Mouse (Mus musculus): ENCODE measurements around the gene Znrd1.

Gene Znrd1

DNA sequence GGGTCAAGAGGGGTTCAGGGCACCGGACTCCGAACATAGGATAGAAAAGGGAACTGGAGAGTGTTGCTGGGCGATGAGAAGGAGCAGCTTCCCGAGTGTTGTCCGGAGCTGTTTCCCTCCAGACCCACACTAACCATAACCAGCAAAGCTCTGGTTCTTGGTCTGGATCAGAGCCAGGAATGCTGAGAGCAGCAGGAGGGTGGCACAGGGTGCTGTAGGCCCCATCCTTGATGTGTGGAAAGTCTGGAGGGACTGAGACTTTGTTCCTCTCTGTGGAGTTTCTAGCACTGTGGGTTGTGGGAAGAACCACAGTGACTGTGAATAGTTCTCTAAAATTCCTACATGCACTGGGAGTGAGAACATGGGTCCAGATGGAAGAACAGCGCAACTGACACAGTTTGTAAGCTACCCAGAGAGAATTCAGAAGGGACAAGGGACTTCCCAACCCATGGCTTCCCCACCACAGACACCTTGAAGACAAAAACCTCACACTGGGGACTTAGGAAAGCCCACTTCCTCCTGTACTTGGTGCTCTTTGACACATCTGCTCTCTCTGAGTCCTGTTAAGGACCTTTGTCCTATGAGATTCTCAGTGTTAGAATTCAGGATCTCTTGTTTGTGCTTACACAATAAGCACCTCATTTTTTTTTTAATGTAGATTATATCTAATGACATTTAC, 13.0 kb upstream of the Znrd1 start:
- DNase-seq (ENCODE audit: extremely low spot score, low read depth, low spot score), result no peak

DNA sequence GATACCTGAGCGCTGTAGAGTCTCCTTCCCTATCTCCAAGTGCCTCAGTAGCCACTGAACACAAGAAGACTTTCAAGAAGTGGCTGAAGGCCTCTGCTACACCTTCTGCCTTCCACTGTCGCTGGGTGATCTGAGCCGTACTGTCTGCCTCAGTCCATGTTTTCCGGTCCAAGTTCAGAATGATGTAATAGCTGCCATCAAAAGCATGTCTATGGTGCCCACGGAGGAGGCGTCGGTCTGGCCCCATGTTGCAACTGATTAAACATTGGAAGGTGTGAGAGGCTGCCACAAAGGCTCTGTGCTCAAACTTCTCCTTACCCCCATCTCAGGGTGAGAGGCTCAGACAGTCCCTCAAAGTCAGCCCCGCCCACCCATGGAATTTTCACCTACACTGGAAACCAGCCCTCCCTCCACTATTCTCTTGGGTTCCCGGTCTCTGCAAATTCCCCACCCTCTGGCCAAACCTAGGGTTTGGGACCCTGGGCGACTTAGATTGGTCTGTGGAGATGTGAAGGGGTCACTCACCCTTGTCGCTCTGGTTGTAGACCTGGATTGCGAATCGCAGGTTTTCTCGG, 12.0 kb upstream of the Znrd1 start:
- no peak for DNase-seq (ENCODE audit: extremely low spot score, low read depth, low spot score)

DNA sequence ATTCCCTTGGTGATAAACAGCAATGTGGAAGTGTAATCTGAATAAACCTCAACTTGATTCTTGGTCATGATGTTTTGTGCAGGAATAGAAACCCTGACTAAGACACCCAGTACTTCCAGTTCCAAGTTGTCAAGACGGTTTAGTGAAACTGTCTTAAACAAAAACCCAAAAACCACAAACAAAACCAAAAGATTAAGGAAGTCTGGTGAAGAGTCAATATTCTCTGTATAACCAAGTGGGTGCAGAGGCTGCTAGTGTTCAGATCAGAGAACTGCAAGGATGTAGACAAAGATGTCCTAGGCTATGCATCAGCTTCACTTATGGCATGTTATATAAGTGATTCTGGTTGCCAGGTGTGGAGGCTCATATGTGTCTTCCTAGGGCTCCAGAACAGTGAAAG, 8.5 kb upstream of the Znrd1 start:
- DNase-seq (ENCODE audit: extremely low spot score, low read depth, low spot score), result no peak

DNA sequence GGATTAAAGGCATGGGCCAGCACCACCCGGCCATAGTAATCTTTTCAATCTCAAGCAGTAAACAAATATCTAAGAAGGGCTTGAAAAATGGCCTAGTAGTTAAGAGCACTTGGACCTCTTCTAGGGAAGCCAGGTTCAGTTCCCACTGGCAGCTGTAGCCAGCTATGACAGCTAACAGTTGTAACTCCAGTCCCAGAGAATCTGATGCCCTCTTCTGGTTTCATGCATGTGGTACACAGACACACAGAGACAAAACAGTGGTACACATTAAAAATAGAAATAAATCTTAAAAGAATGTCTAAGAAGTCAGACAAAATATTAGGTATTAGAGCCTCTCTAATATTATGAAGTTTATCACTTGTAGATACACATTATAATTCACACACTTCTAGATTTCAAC, 2.8 kb upstream of the Znrd1 start:
- DNase-seq (ENCODE audit: extremely low spot score, low read depth, low spot score), result no peak

DNA sequence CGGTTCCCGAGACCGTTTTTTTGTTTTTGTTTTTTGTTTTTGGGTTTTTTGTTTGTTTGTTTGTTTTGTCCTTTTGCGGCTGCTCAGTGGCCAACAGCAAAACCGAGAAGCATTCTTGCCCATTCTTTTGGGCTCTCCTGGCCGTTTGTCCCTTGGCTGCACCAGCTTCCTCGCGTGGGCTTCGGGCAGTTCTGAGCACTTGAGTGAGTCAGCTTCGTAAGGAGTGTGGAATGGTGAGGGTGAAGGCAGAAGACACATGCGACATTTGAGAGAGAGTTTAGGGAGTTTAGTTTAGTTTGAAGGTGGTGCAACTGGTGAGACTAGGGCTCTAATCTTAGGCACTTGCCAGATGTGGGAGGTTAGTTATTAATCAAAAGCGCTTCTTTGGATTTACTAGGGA, 525 bp upstream of the Znrd1 start:
- no peak for DNase-seq (ENCODE audit: extremely low spot score, low read depth, low spot score)

DNA sequence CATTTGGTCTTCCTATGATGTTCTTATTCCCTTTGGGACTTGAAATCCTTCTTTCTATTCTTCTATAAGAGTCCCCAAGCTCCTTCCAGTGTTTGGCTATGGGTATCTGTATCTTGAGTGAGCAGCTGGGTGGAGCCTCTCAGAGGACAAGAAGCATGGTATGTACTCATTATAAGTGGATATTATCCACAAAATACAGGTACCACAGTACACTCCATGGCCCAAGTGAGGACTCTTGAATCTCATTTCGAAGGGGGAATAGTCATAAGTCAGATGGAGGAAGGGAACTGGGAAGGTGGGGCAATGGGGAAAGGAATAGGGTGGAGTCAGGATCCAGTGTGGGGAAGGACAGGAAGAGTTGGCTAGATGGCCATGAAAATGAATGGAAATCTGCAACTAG, 5.3 kb downstream of the Znrd1 start:
- DNase-seq (ENCODE audit: extremely low spot score, low read depth, low spot score), result no peak

DNA sequence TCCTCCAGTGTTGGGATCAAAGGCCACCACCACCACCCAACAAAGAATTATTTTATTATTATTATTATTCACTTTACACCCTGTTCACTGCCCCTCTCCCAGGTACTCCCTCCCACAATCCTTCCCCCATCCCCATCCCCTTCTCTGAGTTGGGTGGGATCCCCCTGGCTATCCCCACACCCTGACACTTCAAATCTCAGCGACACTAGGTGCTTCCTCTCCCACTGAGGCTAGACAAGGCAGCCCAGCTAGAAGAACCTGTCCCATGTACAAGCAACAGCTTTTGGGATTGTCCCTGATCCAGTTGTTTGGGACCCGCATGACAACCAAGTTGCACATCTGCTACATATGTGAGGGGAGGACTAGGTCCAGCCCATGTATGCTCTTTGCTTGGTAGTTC, 5.7 kb downstream of the Znrd1 start:
- no peak for DNase-seq (ENCODE audit: extremely low spot score, low read depth, low spot score)

GRCm38 (mm10) chr17:36950981-36951947, 7.1 kb downstream of the Znrd1 start, which contains the start of gene Ppp1r11:
TSS of gene Ppp1r11 (minus strand) at chr17:36951741.
- peak; percentile 96 for DNase-seq (ENCODE audit: extremely low spot score, low read depth, low spot score)

GRCm38 (mm10) chr17:36949265-36949664, 9.1 kb downstream of the Znrd1 start:
- DNase-seq (ENCODE audit: extremely low spot score, low read depth, low spot score), result no peak

DNA sequence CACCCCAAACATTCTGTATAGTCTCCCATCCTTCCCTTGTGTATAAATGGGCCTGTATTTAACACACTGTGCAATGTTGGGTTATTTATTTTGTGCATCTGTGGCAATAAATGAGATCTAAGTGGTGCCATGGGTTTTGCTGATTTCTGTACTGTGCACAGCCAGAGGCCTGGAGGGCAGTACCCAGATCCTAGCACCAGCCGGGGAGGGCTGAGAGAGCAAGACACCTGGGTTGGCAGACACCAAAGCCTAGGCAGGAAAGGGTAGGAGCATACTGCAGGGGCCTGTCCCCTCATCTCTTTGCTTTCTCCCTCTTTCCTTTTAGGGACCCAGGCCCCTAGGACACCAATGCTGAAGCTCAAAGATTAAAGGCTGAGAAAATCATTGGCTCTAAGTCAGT, 10.1 kb downstream of the Znrd1 start:
- no peak for DNase-seq (ENCODE audit: extremely low spot score, low read depth, low spot score)

GRCm38 (mm10) chr17:36947051-36947819, 11.1 kb downstream of the Znrd1 start:
- no peak for DNase-seq (ENCODE audit: extremely low spot score, low read depth, low spot score)

- no peak for DNase-seq (ENCODE audit: extremely low spot score, low read depth, low spot score)
Measured at GRCm38 (mm10) chr17:36944121-36944775, 14.1 kb downstream of the Znrd1 start.

DNA sequence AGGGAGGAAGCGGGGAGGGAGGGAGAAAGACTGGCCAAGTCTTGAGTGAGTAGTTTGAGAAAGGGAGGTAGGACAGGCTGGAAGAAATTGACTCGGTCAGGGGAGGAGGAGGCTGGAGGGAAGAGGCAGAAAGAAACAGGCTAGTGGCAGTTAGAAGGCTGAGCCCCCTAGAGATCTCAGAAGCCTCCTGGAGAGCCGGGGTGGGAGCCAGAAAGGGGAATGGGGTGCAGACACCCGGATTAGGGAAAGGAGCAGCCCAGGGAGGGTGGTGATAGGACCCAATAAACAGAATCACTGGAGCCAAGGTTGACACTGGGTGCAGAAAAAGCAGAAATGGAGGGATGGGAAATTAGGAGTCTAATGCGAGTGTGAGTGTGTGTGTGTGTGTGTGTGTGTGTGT, 14.7 kb downstream of the Znrd1 start:
- no peak for DNase-seq (ENCODE audit: extremely low spot score, low read depth, low spot score)

GRCm38 (mm10) chr17:36942791-36943471, 15.4 kb downstream of the Znrd1 start, which contains the start of gene Rnf39:
TSS of gene Rnf39 (plus strand) at chr17:36942918.
- no peak for DNase-seq (ENCODE audit: extremely low spot score, low read depth, low spot score)

DNA sequence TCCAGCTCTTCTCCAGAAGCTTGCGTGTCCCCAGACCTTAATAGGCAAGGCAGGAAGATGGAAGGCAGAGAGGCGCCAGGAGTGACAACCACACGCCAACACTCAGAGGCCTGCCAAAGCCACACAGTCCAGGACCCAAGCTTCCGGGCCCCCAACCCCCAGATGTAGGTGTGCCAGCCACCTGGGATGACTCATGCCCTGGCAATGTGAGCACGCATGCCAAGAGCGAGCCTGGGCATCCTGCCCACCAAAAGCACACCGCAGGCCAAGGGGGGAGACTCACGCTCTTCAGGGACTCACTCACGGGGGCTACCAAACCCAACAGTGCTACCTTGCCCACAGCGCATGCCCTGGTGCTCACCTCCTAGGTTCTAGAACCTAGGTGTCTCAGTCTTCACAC, 16.0 kb downstream of the Znrd1 start:
- no peak for DNase-seq (ENCODE audit: extremely low spot score, low read depth, low spot score)

DNA sequence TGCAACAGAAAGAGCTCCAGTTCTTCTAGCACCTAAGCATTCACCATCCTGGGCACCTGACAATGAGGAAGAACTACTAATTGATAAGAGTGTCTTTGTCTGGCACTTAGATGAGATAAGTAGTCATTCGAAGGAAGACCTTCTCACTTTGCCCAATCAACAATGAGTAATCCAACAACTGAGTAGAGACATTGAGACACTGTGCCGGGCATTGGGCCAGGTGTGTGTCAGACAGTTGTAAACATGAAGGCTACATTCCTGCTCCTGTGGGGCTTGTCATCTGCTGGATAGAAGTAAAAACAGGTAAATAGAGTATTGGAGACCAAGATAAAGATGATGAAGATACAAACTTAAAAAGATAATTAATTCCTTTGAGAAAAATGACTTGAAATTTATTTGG, 20.3 kb downstream of the Znrd1 start:
- DNase-seq (ENCODE audit: extremely low spot score, low read depth, low spot score), result no peak

DNA sequence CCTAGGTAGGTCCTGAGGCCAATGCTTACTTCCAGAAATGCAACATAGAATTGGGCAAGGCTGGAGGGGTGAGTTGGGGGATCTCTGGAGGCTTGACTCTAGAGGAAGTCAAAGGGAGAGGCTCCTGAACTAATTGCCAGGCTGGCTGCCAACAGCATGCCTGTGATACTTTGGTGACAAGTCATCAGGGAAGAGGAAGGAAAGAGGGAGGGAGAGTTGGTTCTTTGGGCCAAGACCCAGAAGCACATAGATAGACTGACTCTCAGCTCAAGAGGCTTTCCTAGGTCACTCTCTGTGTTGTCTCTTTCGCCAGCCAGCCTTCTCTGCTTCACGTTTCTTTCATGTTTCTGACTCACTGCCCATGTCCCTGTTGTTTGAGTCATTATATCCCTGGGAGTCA, 26.6 kb downstream of the Znrd1 start:
- no peak for DNase-seq (ENCODE audit: extremely low spot score, low read depth, low spot score)

GRCm38 (mm10) chr17:36931130-36931529, 27.2 kb downstream of the Znrd1 start:
- DNase-seq (ENCODE audit: extremely low spot score, low read depth, low spot score), result no peak

- DNase-seq (ENCODE audit: extremely low spot score, low read depth, low spot score), result no peak
Measured at GRCm38 (mm10) chr17:36930233-36930632, 28.1 kb downstream of the Znrd1 start.
